Mouse (Mus musculus) retina, embryonic 14.5 days (tissue): ENCODE data around the gene Tmem260.

Source experiments
- DNase-seq: peaks from one replicate; pipeline ENCODE4 v3.0.0-alpha.2; 2015; ENCODE audit warnings: low spot score

The Tmem260 gene

GRCm38 (mm10) chr14:48553216-48553615, 107.3 kb downstream of the Tmem260 start:
- no peak for DNase-seq

GRCm38 (mm10) chr14:48553754-48554153, 107.8 kb downstream of the Tmem260 start:
- no peak for DNase-seq

- no peak for DNase-seq
These were observed 113.1 kb downstream of the Tmem260 start for GRCm38 (mm10) chr14:48558975-48559374.

GRCm38 (mm10) chr14:48559736-48560135, 113.8 kb downstream of the Tmem260 start:
- no peak for DNase-seq

GRCm38 (mm10) chr14:48566596-48566995, 120.7 kb downstream of the Tmem260 start:
- DNase-seq, result no peak
